Mouse (Mus musculus): Measurements from ENCODE around the gene Iqcb1.
"Not testable (repeated sequence)": the region's sequence is repeated elsewhere in the genome, so short reads cannot be mapped to it uniquely, and the experiment has no call there.

Iqcb1 gene

GRCm38 (mm10) chr16:36828054-36828786 lies at the start of gene Iqcb1:
Gene Iqcb1, plus strand, starts transcription at chr16:36828385.
- DNase-seq (ENCODE audit: low spot score): peak; percentile 76

- no peak for DNase-seq (ENCODE audit: low spot score)
Observed at GRCm38 (mm10) chr16:36784146-36784545, 44.0 kb upstream of the Iqcb1 start.

DNA sequence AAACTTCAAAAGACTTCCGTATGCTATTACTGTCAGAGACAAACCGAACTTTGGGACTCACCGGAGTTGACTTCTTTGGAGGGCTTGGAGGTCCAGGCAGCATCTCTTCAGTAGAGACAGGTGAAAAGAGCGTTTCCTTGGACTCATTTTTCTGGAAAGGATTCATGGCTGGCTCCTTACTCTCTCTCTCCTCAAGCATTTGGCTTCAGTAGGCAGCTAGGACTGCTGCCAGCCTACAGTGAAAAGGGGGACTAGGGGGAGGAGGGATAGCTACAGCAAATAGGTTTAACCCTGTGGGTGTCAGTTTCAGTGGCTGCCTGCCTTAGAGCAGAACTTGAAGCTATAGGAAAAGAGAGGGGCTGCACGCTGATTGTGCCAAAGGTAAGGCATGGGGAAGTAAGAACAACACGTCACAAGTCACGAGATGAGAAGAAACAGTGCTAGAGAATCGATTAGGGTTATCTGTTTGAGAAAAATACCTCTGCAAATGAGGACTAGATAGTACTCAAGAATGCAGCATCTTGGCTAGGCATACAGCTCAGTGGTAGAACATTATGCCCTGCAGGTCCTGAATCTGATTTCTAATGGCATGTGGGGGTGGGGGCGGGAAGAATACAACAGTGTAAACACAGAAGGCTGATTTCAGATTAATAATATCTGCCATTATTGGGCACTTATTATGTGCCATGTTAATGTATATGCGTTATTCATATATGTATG lies 43.4 kb upstream of the Iqcb1 start, which contains the start of gene Slc15a2:
TSS of gene Slc15a2 (minus strand) at position 369 of the 720 bp plus-strand sequence.
- DNase-seq (ENCODE audit: low spot score): no peak

GRCm38 (mm10) chr16:36786466-36786865 lies 41.7 kb upstream of the Iqcb1 start:
- no peak for DNase-seq (ENCODE audit: low spot score)

- DNase-seq (ENCODE audit: low spot score): no peak
Observed at GRCm38 (mm10) chr16:36790166-36790565, 38.0 kb upstream of the Iqcb1 start.

GRCm38 (mm10) chr16:36794976-36795375 lies 33.2 kb upstream of the Iqcb1 start:
- no peak for DNase-seq (ENCODE audit: low spot score)

- DNase-seq (ENCODE audit: low spot score): no peak
Observed at GRCm38 (mm10) chr16:36798334-36798733, 29.9 kb upstream of the Iqcb1 start.

- no peak for DNase-seq (ENCODE audit: low spot score)
Observed at GRCm38 (mm10) chr16:36802361-36802760, 25.8 kb upstream of the Iqcb1 start.

DNA sequence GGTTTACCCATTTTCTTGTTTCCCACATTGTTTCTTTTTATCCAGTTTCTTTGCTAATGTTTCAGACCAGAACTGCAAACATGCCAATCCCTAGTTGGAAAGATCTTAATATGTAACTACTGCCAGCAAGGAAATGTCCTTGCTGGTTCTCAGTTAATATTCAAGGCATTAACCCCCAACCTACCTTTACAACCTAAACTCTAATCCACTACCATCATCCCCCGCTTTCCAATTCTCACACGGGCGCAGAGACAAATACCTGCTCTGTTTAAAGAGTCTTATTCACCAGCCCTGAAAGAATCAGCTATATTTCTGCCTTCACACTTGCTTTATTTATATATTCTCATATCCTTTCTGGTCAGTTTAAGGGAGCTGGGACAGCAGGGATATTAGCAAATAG lies 19.6 kb upstream of the Iqcb1 start:
- DNase-seq (ENCODE audit: low spot score): no peak

DNA sequence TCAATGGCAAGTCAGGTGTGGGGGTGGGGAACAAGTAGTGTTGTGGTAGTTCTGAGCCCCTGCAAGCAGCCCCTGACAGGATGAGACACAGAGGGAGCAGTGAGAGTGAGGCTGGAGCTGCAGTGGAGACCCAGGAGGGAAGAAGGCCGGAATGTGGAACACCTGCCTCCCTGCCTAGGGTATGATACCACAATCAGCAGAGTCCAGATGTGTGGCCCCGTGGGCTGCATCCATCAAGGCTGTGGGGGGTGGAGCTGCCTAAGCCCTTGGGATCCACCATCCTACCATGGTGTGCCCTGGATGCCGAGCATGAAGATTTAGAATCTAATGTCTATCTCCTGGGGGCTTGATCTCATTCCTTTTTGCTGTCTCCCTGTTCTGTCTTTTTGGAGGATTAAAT lies 14.5 kb upstream of the Iqcb1 start:
- no peak for DNase-seq (ENCODE audit: low spot score)

DNA sequence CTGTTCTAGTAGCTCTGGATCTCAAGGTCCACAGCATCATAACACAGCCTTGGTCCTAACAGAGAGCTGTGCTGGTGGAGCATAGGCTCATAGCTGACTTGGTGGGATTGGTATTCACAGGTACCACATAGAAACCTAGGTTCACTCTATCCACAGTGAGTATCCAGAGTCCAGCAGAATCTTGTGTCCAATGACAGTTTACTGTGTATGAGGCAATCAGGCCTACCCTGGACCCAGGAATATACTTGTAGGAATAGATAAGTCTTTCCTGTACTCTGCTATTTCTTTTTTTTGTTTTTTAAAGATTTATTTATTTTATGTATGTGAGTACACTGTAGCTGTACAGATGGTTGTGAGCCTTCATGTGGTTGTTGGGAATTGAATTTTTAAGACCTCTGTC lies 11.3 kb upstream of the Iqcb1 start:
- no peak for DNase-seq (ENCODE audit: low spot score)

DNA sequence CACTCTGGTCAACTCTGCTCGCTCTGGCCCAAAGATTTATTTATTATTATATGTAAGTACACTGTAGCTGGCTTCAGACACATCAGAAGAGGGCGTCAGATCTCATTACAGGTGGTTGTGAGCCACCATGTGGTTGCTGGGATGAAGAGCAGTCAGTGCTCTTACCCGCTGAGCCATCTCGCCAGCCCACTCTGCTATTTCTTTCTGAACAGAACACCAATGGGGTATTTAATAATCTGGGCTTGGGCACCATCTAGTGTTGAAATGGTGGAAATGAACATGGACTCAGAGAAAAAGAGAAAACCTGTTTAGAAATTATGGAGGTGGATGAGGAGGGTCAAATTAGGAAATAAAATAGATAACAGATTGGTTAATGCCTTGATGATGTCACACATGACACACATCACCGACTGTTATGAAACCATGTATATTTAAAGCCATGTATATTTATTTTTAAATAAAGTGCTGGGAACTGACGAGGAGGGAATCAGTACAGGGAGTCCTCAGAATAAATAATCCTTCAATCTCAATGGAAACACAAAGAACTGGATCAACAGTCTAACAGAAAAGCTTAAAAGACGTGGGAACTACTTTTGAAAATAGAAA lies 10.8 kb upstream of the Iqcb1 start:
- DNase-seq (ENCODE audit: low spot score): peak; percentile 85

GRCm38 (mm10) chr16:36820016-36820415 lies 8.2 kb upstream of the Iqcb1 start:
- no peak for DNase-seq (ENCODE audit: low spot score)

- DNase-seq (ENCODE audit: low spot score): no peak
Observed at GRCm38 (mm10) chr16:36820747-36821146, 7.4 kb upstream of the Iqcb1 start.

DNA sequence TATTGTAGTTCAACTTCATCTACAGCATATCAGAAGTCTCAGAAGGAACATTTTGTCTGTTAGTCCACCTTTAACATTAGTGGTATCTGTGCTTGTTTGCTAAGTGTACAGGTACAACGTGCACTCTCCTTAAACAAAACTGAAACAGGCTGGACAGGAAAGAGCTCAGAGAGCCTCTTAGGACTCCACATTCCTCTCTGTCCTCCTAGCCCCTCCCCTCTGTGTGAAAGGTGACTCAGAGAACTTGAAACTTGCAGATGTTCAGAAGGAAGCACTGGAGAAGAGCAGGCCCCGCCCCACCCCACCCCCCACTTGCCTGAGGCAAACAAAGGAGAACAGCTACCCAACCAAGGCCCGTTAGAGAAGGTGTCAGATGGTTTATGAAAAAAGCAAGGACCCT lies 6.7 kb upstream of the Iqcb1 start:
- DNase-seq (ENCODE audit: low spot score): peak; percentile 71

DNA sequence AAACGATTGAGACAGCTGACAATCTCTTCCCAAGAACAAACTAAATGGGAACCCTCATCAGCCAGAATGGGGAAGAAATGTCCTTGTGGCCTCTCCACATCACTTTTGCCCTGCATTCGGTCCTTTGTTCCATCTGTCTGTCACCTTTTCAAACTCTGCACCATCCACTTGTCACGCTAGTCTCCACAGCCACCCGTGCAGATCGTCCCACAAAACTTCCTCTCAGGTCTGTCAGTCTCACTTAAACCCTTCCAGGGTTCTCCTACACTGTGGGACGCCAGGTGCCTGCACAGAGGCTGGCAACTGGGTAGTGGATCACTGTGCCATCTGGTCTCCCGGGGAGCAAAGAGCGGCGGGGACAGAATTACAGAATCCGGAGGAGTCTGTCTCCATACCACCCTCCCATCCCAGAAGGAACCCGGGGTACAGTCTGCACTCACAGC lies 553 bp upstream of the Iqcb1 start:
- DNase-seq (ENCODE audit: low spot score): no peak

- no peak for DNase-seq (ENCODE audit: low spot score)
Observed at GRCm38 (mm10) chr16:36828820-36829219, 635 bp downstream of the Iqcb1 start.

DNA sequence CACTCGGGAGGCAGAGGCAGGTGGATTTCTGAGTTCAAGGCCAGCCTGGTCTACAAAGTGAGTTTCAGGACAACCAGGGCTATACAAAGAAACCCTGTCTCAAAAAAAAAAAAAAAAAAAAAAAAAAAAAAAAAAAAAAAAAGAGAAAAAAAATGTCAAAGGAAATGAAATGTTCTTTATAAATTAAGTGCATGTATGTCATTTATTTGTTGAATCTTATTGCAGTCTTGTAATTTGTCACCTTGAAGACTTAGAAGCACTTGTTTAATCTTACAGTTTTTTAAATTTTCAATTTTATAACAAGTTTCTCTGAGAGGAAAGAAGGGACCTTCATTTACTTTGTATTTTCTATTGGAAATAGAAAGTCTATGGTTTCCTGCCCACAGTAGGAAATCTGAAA lies 18.7 kb downstream of the Iqcb1 start:
- DNase-seq (ENCODE audit: low spot score): not testable (repeated sequence)

DNA sequence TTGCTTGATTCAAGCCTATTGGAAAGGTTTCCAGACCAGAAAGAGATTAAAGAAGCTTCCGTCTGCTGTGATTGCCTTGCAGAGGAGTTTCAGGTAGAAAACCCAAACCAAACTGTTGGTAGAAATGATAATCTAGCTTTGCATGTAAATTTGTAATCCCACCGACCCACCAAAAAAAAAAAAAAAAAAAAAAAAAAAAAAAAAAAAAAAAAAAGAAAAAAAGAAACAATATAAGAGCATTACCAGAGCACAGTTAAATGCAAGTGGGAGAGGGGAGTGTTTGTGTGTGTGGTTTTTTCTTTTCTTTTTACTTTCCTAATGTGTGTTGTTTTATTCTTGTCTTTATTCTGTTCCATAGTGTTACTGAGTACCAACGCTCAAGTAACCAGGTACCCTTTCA lies 23.0 kb downstream of the Iqcb1 start:
- no peak for DNase-seq (ENCODE audit: low spot score)

GRCm38 (mm10) chr16:36863585-36863984 lies 35.4 kb downstream of the Iqcb1 start:
- DNase-seq (ENCODE audit: low spot score): no peak

DNA sequence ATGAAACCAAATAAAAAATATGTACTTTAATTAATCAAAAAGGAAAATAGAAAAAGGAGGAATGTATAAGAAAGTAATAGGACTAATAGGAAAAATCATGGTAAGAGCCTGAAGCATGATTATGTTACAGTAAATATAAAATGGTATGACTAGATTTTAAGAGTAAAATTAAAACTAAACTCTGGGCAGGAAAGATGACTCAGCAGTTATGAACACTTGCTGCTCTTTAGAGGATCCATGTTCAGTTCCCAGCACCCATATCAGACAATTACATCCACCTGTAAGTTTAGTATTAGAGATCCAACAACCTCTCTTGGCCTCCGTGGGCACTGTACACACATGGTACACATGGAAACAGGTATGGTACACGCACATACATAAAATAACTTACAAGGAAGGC lies 41.3 kb downstream of the Iqcb1 start:
- no peak for DNase-seq (ENCODE audit: low spot score)

- peak; percentile 100 for DNase-seq (ENCODE audit: low spot score)
Observed at GRCm38 (mm10) chr16:36874583-36875275, 46.5 kb downstream of the Iqcb1 start, which contains the start of the genes Eaf2 and Golgb1. Gene Eaf2, minus strand, starts transcription at chr16:36875003. Gene Golgb1, plus strand, starts transcription at chr16:36875140.

Data from lung, postnatal 25 days (tissue).